Mouse (Mus musculus): ENCODE measurements around the gene Cmss1. TPM values are rescaled to one million over a fixed set of nuclear protein-coding genes. Genes with fewer than 3 reads are reported as not detected.
A peak's percentile ranks its signal among the peaks of the same experiment; 100 is the strongest.

The Cmss1 gene
- polyA plus RNA-seq, 1 experiment, result 3.6 TPM

GRCm38 (mm10) chr16:57558258-57558657 is 48.4 kb downstream of the Cmss1 start:
- no peak for DNase-seq (ENCODE audit: low spot score)

- DNase-seq (ENCODE audit: low spot score), result no peak
Observed at GRCm38 (mm10) chr16:57556244-57556643, 50.4 kb downstream of the Cmss1 start.

- DNase-seq (ENCODE audit: low spot score), result no peak
Observed at GRCm38 (mm10) chr16:57555667-57556066, 51.0 kb downstream of the Cmss1 start.

- DNase-seq (ENCODE audit: low spot score), result no peak
Observed at GRCm38 (mm10) chr16:57554886-57555400, 51.7 kb downstream of the Cmss1 start.

- no peak for DNase-seq (ENCODE audit: low spot score)
Observed at GRCm38 (mm10) chr16:57553235-57553634, 53.4 kb downstream of the Cmss1 start.

GRCm38 (mm10) chr16:57552709-57553108 is 54.0 kb downstream of the Cmss1 start:
- no peak for DNase-seq (ENCODE audit: low spot score)

- DNase-seq (ENCODE audit: low spot score), result no peak
Observed at GRCm38 (mm10) chr16:57551617-57552016, 55.0 kb downstream of the Cmss1 start.

- no peak for DNase-seq (ENCODE audit: low spot score)
Observed at GRCm38 (mm10) chr16:57550817-57551216, 55.8 kb downstream of the Cmss1 start.

- DNase-seq (ENCODE audit: low spot score), result no peak
Observed at GRCm38 (mm10) chr16:57550088-57550487, 56.6 kb downstream of the Cmss1 start.

- DNase-seq (ENCODE audit: low spot score), result peak; percentile 80
Observed at GRCm38 (mm10) chr16:57549061-57550037, 57.3 kb downstream of the Cmss1 start.

- no peak for DNase-seq (ENCODE audit: low spot score)
Observed at GRCm38 (mm10) chr16:57548608-57549007, 58.1 kb downstream of the Cmss1 start.

GRCm38 (mm10) chr16:57546355-57546754 is 60.3 kb downstream of the Cmss1 start:
- DNase-seq (ENCODE audit: low spot score), result no peak

GRCm38 (mm10) chr16:57544441-57544840 is 62.2 kb downstream of the Cmss1 start:
- no peak for DNase-seq (ENCODE audit: low spot score)

- DNase-seq (ENCODE audit: low spot score), result no peak
Observed at GRCm38 (mm10) chr16:57543243-57543642, 63.4 kb downstream of the Cmss1 start.

GRCm38 (mm10) chr16:57536511-57536910 is 70.2 kb downstream of the Cmss1 start:
- DNase-seq (ENCODE audit: low spot score), result no peak

- no peak for DNase-seq (ENCODE audit: low spot score)
Observed at GRCm38 (mm10) chr16:57534811-57535210, 71.9 kb downstream of the Cmss1 start.

GRCm38 (mm10) chr16:57534365-57534764 is 72.3 kb downstream of the Cmss1 start:
- no peak for DNase-seq (ENCODE audit: low spot score)

- DNase-seq (ENCODE audit: low spot score), result no peak
Observed at GRCm38 (mm10) chr16:57532081-57532493, 74.6 kb downstream of the Cmss1 start.

- no peak for DNase-seq (ENCODE audit: low spot score)
Observed at GRCm38 (mm10) chr16:57530547-57530946, 76.1 kb downstream of the Cmss1 start.

GRCm38 (mm10) chr16:57528457-57528856 is 78.2 kb downstream of the Cmss1 start:
- no peak for DNase-seq (ENCODE audit: low spot score)

GRCm38 (mm10) chr16:57526893-57527292 is 79.8 kb downstream of the Cmss1 start:
- no peak for DNase-seq (ENCODE audit: low spot score)

GRCm38 (mm10) chr16:57525476-57525875 is 81.2 kb downstream of the Cmss1 start:
- DNase-seq (ENCODE audit: low spot score), result no peak

GRCm38 (mm10) chr16:57525046-57525445 is 81.6 kb downstream of the Cmss1 start:
- DNase-seq (ENCODE audit: low spot score), result no peak

All from urinary bladder, adult 2 months (tissue).